Mouse (Mus musculus) cortical plate, adult 2 months (tissue): ENCODE results near the gene Hoxd3.

Source experiments
- CTCF ChIP-seq: fragments of 200-500 bp; IDR thresholded peaks from 2 replicates; pipeline ENCODE4 v1.5.1; 2011; ENCODE audit warnings: mild to moderate bottlenecking, control low read depth, low read length; ENCODE audit not compliant: insufficient read depth; ENCODE audit errors: extremely low read depth
- POLR2A ChIP-seq: fragments of 200-500 bp; IDR thresholded peaks from 2 replicates; pipeline ENCODE4 v1.6.1; 2011; ENCODE audit warnings: mild to moderate bottlenecking, low read length, control low read depth; ENCODE audit not compliant: insufficient read depth; ENCODE audit errors: extremely low read depth

GRCm38 (mm10) chr2:74681594-74682531, 29.9 kb upstream of the Hoxd3 start:
- TF ChIP-seq CTCF (no peak), POLR2A (no peak)
